Mouse (Mus musculus) ES-Bruce4 (cell line): Measurements from ENCODE around the gene Sdk2.

Source experiments
- CTCF ChIP-seq: IDR thresholded peaks from one replicate; pipeline ENCODE4 v1.8.1; 2011; ENCODE audit warnings: low read depth, low read length
- POLR2A ChIP-seq: IDR thresholded peaks from one replicate; pipeline ENCODE4 v1.8.1; 2011; ENCODE audit warnings: low read length; ENCODE audit not compliant: insufficient read depth

- TF ChIP-seq POLR2A (no peak), CTCF (no peak)
These were observed 183.8 kb downstream of the Sdk2 start for GRCm38 (mm10) chr11:113883031-113883430.
